Mouse (Mus musculus) CH12.LX (cell line): ENCODE measurements at regions not wholly inside any gene's neighbourhood (a gene's known extent, or its start where the extent isn't known, plus 50 kb on each side); places are given as distances from the start of the nearest gene placed in this dataset.

Source experiments
- DNase-seq: peaks from one replicate; pipeline ENCODE4 v3.0.0-alpha.2; 2013; ENCODE audit errors: extremely low read depth
- H3K27ac ChIP-seq: 2 replicates; pipeline ENCODE4 v1.5.1; 2012; ENCODE audit warnings: low read depth, mild to moderate bottlenecking, control low read depth, moderate library complexity; ENCODE audit not compliant: insufficient read depth
- H3K27me3 ChIP-seq: replicated peaks from 2 replicates; pipeline ENCODE3; 2012; ENCODE audit warnings: inconsistent platforms
- H3K36me3 ChIP-seq, 2 experiments: replicated peaks in 1 of 2; 2 replicates each; pipeline versions ENCODE3 to v1.6.1; 2012; ENCODE audit warnings: inconsistent platforms in 1 of 2, low read length in 1 of 2, mild to moderate bottlenecking in 1 of 2, mixed read lengths in 1 of 2, moderate library complexity in 1 of 2; ENCODE audit not compliant: control insufficient read depth in 1 of 2, insufficient read depth in 1 of 2
- H3K4me1 ChIP-seq, 2 experiments: 2 replicates each; pipeline ENCODE4 v1.6.1; 2012; ENCODE audit warnings: inconsistent platforms in 1 of 2, moderate library complexity in 1 of 2; ENCODE audit not compliant: insufficient read depth in 2 of 2, control insufficient read depth in 1 of 2
- H3K4me2 ChIP-seq: 2 replicates; pipeline ENCODE4 v1.6.1; 2012; ENCODE audit warnings: low read depth, mild to moderate bottlenecking, control low read depth; ENCODE audit not compliant: poor library complexity, insufficient read depth, severe bottlenecking
- H3K4me3 ChIP-seq, 3 experiments: fragments of 150-350 bp in 1 of 3; sonication (generic) in 1 of 3; replicated peaks in 1 of 3; 2 replicates each; pipeline versions ENCODE3 to v1.5.1; 2011 to 2012; ENCODE audit warnings: low read depth in 2 of 3, low read length in 2 of 3, mild to moderate bottlenecking in 2 of 3, moderate library complexity in 2 of 3, control low read depth in 1 of 3, improper control_type of control experiment in 1 of 3, inconsistent platforms in 1 of 3, mixed read lengths in 1 of 3; ENCODE audit not compliant: poor library complexity in 1 of 3
- H3K79me2 ChIP-seq: replicated peaks from 2 replicates; pipeline ENCODE4 v1.6.1; 2012; ENCODE audit warnings: mild to moderate bottlenecking, moderate library complexity; ENCODE audit not compliant: control insufficient read depth, poor library complexity, insufficient read depth, severe bottlenecking; ENCODE audit errors: extremely low read depth
- H3K9ac ChIP-seq: 2 replicates; pipeline ENCODE4 v1.6.1; 2012; ENCODE audit warnings: low read depth, mild to moderate bottlenecking, control low read depth, moderate library complexity; ENCODE audit not compliant: insufficient read depth
- H3K9me3 ChIP-seq: replicated peaks from 2 replicates; pipeline ENCODE3; 2012; ENCODE audit warnings: low read length, inconsistent platforms, mixed read lengths
- BHLHE40 ChIP-seq: IDR thresholded peaks from 2 replicates; pipeline ENCODE4 v1.6.1; 2011; ENCODE audit warnings: mild to moderate bottlenecking, low read depth, low read length, improper control_type of control experiment
- CTCF ChIP-seq, 2 experiments: IDR thresholded peaks in 1 of 2; conservative IDR thresholded peaks in 1 of 2; 2 replicates each; pipeline ENCODE4 v1.5.1; 2011 to 2012; ENCODE audit warnings: low read depth in 2 of 2, low read length in 2 of 2, improper control_type of control experiment in 1 of 2, inconsistent platforms in 1 of 2, mild to moderate bottlenecking in 1 of 2, moderate library complexity in 1 of 2
- E2F4 ChIP-seq: IDR thresholded peaks from 2 replicates; pipeline ENCODE4 v1.6.1; 2011; ENCODE audit warnings: low read depth, low read length, improper control_type of control experiment; ENCODE audit not compliant: insufficient replicate concordance
- ELF1 ChIP-seq: IDR thresholded peaks from 2 replicates; pipeline ENCODE4 v1.6.1; 2014; ENCODE audit warnings: low read depth, mild to moderate bottlenecking, inconsistent platforms, low read length, improper control_type of control experiment
- EP300 ChIP-seq: IDR thresholded peaks from 2 replicates; pipeline ENCODE4 v1.6.1; 2011; ENCODE audit warnings: low read length, improper control_type of control experiment
- GABPA ChIP-seq: IDR thresholded peaks from 2 replicates; pipeline ENCODE4 v1.6.1; 2012; ENCODE audit warnings: low read depth, low read length, improper control_type of control experiment, inconsistent platforms; ENCODE audit not compliant: insufficient replicate concordance
- HCFC1 ChIP-seq: IDR thresholded peaks from 2 replicates; pipeline ENCODE4 v1.6.1; 2012; ENCODE audit warnings: low read depth, mild to moderate bottlenecking, inconsistent platforms, low read length, improper control_type of control experiment
- IRF4 ChIP-seq: IDR thresholded peaks from 2 replicates; pipeline ENCODE4 v1.6.1; 2014; ENCODE audit warnings: low read depth, mild to moderate bottlenecking, inconsistent platforms, low read length, improper control_type of control experiment
- MAZ ChIP-seq: IDR thresholded peaks from 2 replicates; pipeline ENCODE4 v1.6.1; 2012; ENCODE audit warnings: low read depth, mild to moderate bottlenecking, inconsistent platforms, low read length, improper control_type of control experiment, moderate library complexity
- MEF2A ChIP-seq: IDR thresholded peaks from 2 replicates; pipeline ENCODE4 v1.6.1; 2014; ENCODE audit warnings: low read depth, mild to moderate bottlenecking, inconsistent platforms, low read length, improper control_type of control experiment, borderline replicate concordance
- NELFE ChIP-seq: IDR thresholded peaks from 2 replicates; pipeline ENCODE4 v1.6.1; 2011; ENCODE audit warnings: low read depth, low read length, improper control_type of control experiment
- NRF1 ChIP-seq: IDR thresholded peaks from 2 replicates; pipeline ENCODE4 v1.6.1; 2014; ENCODE audit warnings: low read depth, mild to moderate bottlenecking, inconsistent platforms, low read length, improper control_type of control experiment, moderate library complexity
- POLR2AphosphoS2 ChIP-seq: IDR thresholded peaks from 2 replicates; pipeline ENCODE4 v1.6.1; 2011; ENCODE audit warnings: low read depth, low read length, improper control_type of control experiment
- SIN3A ChIP-seq: IDR thresholded peaks from 2 replicates; pipeline ENCODE4 v1.6.1; 2012; ENCODE audit warnings: low read length, improper control_type of control experiment, inconsistent platforms
- SMC3 ChIP-seq: IDR thresholded peaks from 2 replicates; pipeline ENCODE4 v1.6.1; 2011; ENCODE audit warnings: low read depth, low read length, improper control_type of control experiment
- TCF12 ChIP-seq: IDR thresholded peaks from 2 replicates; pipeline ENCODE4 v1.6.1; 2014; ENCODE audit warnings: low read depth, mild to moderate bottlenecking, inconsistent platforms, low read length, improper control_type of control experiment
- UBTF ChIP-seq: IDR thresholded peaks from 2 replicates; pipeline ENCODE4 v1.6.1; 2012; ENCODE audit warnings: low read depth, mild to moderate bottlenecking, inconsistent platforms, low read length, improper control_type of control experiment, moderate library complexity
- USF1 ChIP-seq: IDR thresholded peaks from 2 replicates; pipeline ENCODE4 v1.6.1; 2014; ENCODE audit warnings: low read depth, mild to moderate bottlenecking, inconsistent platforms, low read length, improper control_type of control experiment
- USF2 ChIP-seq: conservative IDR thresholded peaks from 2 replicates; pipeline ENCODE4 v1.6.1; 2011; ENCODE audit warnings: low read depth, low read length, improper control_type of control experiment
- ZKSCAN1 ChIP-seq: IDR thresholded peaks from 2 replicates; pipeline ENCODE4 v1.6.1; 2012; ENCODE audit warnings: low read depth, inconsistent platforms, low read length, improper control_type of control experiment, borderline replicate concordance
- ZMIZ1 ChIP-seq: IDR thresholded peaks from 2 replicates; pipeline ENCODE4 v1.6.1; 2012; ENCODE audit warnings: low read depth, mild to moderate bottlenecking, inconsistent platforms, low read length, improper control_type of control experiment
- dilution Hi-C: fragments of 300-500 bp; cut with MboI; formaldehyde crosslinking; loops from 2 replicates; pipeline ENCODE4 v1.14.3; 2020; ENCODE audit warnings: low sequenced_read_pairs; ENCODE audit not compliant: extremely low pct_unique_long_range_greater_than_20kb, extremely low pct_ligation_motif_present
- in situ Hi-C: fragments of 300-500 bp; cut with MboI; formaldehyde crosslinking; loops from 3 replicates; pipeline ENCODE4 v1.14.3; 2019; ENCODE audit warnings: low sequenced_read_pairs, low pct_ligation_motif_present, low pct_unique_long_range_greater_than_20kb, mixed read lengths

DNA sequence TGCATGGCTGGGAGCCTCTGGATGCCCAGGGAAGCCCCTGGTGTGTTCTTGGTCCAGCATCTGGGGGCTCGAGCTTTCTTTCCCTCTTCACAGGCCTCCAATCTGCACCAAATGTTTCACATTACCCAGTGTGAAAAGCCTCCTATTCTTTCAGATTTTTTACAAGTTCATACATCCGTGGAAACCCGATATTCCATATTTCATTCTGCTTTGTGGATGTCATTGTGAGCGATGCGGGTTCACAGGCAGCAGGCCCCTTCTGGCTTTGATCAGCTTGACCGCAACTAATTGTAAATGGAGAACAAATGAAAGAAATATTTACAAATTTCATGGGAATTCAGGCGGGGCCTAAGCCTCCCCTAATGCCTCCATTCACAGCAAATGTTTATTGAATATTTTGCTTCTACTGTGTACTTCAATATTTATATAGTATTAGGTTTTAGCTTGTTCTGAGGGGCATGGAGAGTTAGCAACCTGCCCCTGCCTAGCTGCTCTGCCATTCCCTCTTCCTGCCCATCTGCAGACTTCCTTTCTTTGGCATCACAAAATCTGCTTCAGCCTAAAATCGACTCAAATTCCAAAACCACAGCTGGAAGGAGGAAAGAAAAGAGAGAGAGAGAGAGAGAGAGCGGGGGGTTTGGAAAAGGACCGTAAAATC is 251.6 kb downstream of the Dmrt2 start:
- Histone ChIP-seq H3K36me3 (no peaks in the 10 kb centered on the region), H3K27me3 (no peaks in the 10 kb centered on the region), H3K4me1 (no peaks in the 10 kb centered on the region), H3K27ac (no peak overlapping the region), H3K9me3 (no peaks in the 10 kb centered on the region), H3K9ac (no peak overlapping the region), H3K79me2 (no peaks in the 10 kb centered on the region), H3K4me2 (no peak overlapping the region), H3K4me3 (no peak overlapping the region)
- in situ Hi-C loops = no loop called here
- dilution Hi-C loops = no loop called here
- TF ChIP-seq NELFE = no peak
- TF ChIP-seq USF1 = no peak
- TF ChIP-seq SIN3A = no peak
- TF ChIP-seq POLR2AphosphoS2 = no peak
- no peak for TF ChIP-seq MEF2A
- no peak for TF ChIP-seq MAZ
- no peak for DNase-seq

DNA sequence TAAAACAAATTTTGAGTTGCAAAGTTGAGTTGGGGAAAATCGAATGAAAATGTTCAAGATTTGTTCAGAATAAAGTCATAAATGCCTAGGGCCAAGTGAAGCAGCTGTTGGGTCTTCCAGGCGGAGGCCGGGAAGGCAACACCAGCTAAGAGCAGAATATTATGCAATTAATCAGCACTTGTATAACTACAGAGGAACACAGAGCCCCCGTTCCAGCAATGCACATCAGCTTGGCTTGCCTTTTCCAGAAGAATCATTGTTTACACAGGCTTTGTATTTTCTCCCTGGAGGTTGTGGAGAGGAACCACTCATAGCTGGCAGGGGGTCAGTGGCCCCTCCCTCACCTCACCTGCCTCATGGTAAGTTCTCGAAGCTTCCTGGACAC is 252.2 kb downstream of the Dmrt2 start:
- Histone ChIP-seq H3K9me3 (no peaks in the 10 kb centered on the region), H3K4me2 (no peak overlapping the region), H3K27ac (no peak overlapping the region), H3K27me3 (no peaks in the 10 kb centered on the region), H3K4me3 (no peak overlapping the region), H3K36me3 (no peaks in the 10 kb centered on the region), H3K9ac (no peak overlapping the region), H3K79me2 (no peaks in the 10 kb centered on the region), H3K4me1 (no peaks in the 10 kb centered on the region)
- in situ Hi-C loops (no loop called here), dilution Hi-C loops (no loop called here)
- TF ChIP-seq MAZ (no peak), SMC3 (no peak), SIN3A (no peak), NELFE (no peak), EP300 (no peak), ELF1 (no peak), CTCF (conservative IDR thresholded peaks at IDR 0.05 in 1 of 2, IDR thresholded peaks at IDR 0.05 in 1 of 2; ENCODE audit: low read depth in 2 of 2, low read length in 2 of 2) (no peak), IRF4 (no peak), BHLHE40 (no peak), ZMIZ1 (no peak), TCF12 (no peak), NRF1 (no peak), ZKSCAN1 (no peak), USF2 (no peak), E2F4 (no peak), USF1 (no peak), UBTF (no peak), GABPA (no peak), HCFC1 (no peak), MEF2A (no peak)
- no peak for DNase-seq
